Mouse (Mus musculus) forelimb bud, embryonic 11.5 days (tissue): ENCODE measurements at regions not wholly inside any gene's neighbourhood (a gene's known extent, or its start where the extent isn't known, plus 50 kb on each side); places are given as distances from the start of the nearest gene placed in this dataset.

Experiments used
- DNase-seq: peaks from one replicate; pipeline ENCODE4 v3.0.0-alpha.2; 2012; ENCODE audit warnings: low read depth, low spot score

GRCm38 (mm10) chr13:48717036-48717435 lies 54.2 kb downstream of the Barx1 start:
- DNase-seq, result no peak

GRCm38 (mm10) chr13:48717451-48717850 lies 54.7 kb downstream of the Barx1 start:
- DNase-seq, result no peak

GRCm38 (mm10) chr13:48723676-48724075 lies 60.9 kb downstream of the Barx1 start:
- DNase-seq, result no peak

GRCm38 (mm10) chr13:48726430-48726829 lies 63.6 kb downstream of the Barx1 start:
- no peak for DNase-seq

DNA sequence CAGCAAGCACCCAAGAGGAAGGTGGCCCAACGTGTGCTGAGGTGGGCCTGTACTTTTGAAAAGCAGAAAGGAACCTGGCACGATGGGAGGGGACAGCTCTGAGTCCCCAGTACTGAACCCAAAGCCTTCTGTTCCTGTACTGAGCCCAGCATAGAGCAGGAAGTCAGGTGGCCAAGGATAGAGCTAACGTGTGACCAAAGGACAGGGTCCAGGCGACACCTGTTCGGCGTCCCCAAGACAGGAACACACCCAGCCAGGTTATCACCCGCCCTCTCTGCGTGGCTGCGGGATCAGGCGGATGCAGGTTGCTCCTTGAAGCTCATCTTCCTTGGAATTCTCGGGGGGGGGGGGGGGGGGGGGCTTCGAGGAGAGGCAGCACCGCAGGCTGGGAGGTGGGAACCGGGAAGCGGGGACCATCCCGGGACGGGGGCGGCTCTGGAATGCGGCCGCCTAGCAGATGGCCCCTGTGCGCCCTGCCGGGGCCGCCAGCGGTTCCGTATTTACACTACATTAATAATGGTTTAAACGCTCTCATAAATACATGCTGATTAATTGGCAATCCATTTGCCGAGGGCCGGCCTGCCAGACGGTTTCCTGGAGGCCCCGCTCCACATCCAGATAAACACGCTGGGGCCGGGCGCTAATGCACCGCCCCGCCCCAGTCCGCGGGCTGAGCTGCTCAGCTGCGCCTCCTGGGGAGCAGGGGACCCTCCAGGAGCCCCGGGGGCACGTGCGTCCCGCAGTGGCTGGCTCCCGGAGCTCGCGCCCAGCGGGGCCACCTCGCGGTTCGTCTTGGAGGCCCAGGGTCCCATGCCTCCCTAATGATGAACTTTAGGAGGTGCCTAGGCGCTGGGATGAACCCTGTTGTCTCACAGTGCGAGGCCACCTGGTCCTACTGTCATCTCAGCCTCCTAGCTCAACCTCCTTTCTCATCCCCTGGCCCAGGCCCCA lies 68.5 kb downstream of the Barx1 start:
- peak; percentile 40 for DNase-seq

- DNase-seq, result peak; percentile 72
Observed at GRCm38 (mm10) chr13:48732168-48732841, 69.5 kb downstream of the Barx1 start.

GRCm38 (mm10) chr13:48734985-48735384 lies 72.2 kb downstream of the Barx1 start:
- no peak for DNase-seq

DNA sequence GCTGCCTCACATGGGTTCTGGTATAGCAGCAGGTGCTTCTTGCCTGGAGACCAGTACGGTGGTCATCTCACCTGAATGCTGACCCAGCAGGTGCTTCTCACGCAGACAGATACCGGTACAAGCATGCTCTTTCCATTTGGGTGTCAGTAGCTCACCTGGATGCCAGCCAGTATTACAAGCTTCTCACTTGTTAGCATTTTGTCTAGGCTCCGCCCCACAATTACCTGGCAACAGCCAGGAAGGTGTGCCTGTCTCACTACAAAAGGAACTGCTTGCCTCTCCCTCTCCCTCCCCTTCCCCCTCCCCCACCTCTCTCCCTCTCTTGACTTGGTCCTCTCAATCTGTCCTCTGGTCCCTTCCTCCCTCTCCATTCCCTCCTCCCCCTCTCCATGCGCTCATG lies 82.8 kb downstream of the Barx1 start:
- no peak for DNase-seq

- DNase-seq, result no peak
Observed at GRCm38 (mm10) chr13:48746301-48746700, 83.5 kb downstream of the Barx1 start.
